Mouse (Mus musculus) heart, postnatal 0 days (tissue): Measurements from ENCODE around the gene Aldh3b2.

Experiments
- CTCF ChIP-seq: IDR thresholded peaks from 2 replicates; pipeline ENCODE4 v1.5.1; 2016; ENCODE audit warnings: antibody characterized with exemption, control low read depth, low read depth
- EP300 ChIP-seq: IDR thresholded peaks from 2 replicates; pipeline ENCODE4 v1.6.1; 2016; ENCODE audit warnings: antibody characterized with exemption, low read depth

DNA sequence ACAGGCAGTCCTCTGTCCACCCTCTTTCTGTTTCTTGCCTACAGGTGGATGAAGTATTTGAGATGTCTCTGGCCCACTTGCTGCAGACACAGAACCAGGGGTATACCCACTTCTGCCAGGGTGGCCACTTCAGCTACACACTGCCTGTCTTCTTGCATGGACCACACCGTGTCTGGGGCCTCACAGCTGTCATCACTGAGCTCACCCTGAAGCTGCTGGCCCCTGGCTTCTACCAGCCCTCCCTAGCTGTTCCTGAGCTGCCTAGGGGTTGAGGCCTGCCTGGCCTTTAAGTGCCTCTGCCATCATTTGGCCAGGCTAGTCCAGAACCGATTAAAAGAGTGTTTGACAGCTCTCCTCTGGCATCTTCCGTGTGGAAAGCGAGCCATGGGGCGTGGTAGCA lies 29.6 kb downstream of the Aldh3b2 start:
- TF ChIP-seq CTCF (no peak), EP300 (no peak)
